Mouse (Mus musculus): ENCODE measurements around the gene Sumf1.

GRCm38 (mm10) chr6:108179087-108179486 lies 6.3 kb downstream of the Sumf1 start:
- TF ChIP-seq CTCF (IDR thresholded peaks at IDR 0.05; ENCODE audit: control insufficient read depth, insufficient read depth, insufficient read length) (no peak), MYOG (IDR thresholded peaks at IDR 0.05; ENCODE audit: control insufficient read depth, extremely low read depth, insufficient read length) (no peak), FOSL1 (IDR thresholded peaks at IDR 0.05; ENCODE audit: insufficient read depth, low read length, poor library complexity, severe bottlenecking) (no peak), MYOD1 (IDR thresholded peaks at IDR 0.05; ENCODE audit: control insufficient read depth, insufficient read length, low read depth) (no peak), CEBPB (IDR thresholded peaks at IDR 0.05; ENCODE audit: low read depth) (no peak), USF1 (IDR thresholded peaks at IDR 0.05; ENCODE audit: low read depth) (no peak), MAX (IDR thresholded peaks at IDR 0.05) (no peak)

Data from C2C12 (cell line).